Mouse (Mus musculus) CD4-positive helper T cell, adult 2 months (primary cell): ENCODE measurements at regions not wholly inside any gene's neighbourhood (a gene's known extent, or its start where the extent isn't known, plus 50 kb on each side); places are given as distances from the start of the nearest gene placed in this dataset.
"Not testable (repeated sequence)": the region's sequence is repeated elsewhere in the genome, so short reads cannot be mapped to it uniquely, and the experiment has no call there.

Experiments used
- DNase-seq: peaks from one replicate; pipeline ENCODE4 v3.0.0-alpha.2; 2012; ENCODE audit warnings: low read depth, missing footprints, low spot score

- DNase-seq = no peak
Measured at GRCm38 (mm10) chr8:37237306-37237705, 243.9 kb downstream of the AI429214 start.

DNA sequence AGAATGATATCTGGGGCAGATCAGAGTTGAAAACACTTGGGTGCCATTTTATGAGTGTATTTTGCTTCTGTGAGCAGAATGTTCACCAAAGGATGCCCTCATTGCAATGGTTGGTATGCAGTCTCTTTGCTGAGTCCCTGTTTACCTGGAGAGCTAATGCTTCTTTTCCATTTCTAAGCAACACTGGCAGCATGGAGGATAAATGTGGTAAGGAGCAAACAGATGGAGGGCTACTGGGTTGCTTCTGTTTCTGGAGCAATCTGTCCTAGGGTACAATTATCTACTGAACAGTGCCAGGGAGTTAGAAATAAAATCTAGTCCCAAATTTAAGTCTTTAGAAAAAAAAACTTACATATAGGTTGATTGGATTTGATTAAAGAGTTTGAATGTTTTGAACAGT lies 245.9 kb downstream of the AI429214 start:
- no peak for DNase-seq

GRCm38 (mm10) chr8:37251234-37251633 lies 257.8 kb downstream of the AI429214 start:
- DNase-seq = not testable (repeated sequence)

DNA sequence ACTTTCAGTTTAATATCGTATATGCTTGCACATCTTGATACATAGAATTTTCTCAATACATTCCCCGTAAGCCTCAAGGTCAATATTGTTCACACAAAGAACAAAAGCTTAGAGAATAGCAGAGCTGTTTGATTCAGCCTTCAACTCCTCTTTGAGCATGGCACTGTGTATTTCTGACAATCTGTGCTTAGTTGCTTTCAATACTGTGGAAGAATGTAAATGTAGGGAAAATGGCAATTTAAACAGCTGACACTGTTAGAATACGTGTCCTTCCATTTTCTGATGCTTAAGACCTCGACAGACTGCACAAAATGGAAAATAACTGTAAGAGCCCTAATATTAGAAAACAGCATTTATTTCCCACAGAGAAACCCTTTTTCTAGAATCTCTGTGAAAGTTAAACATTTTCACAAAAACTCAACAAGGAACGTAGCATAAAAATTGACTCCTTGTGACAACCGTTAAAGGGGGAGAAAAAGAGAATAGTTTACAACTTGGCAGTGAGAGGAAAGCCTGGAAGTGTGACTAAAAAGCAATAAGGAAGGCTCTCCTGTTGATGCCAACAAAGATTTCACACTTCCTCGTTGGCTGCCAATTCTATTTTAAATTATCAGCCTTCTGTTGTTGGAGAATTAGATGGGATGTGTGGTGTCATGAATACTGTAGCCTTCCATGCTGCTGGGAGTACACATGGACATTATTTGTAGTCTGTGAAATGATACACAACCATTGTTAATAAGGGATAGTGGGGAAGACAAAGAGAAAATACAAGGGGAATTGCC lies 297.9 kb downstream of the AI429214 start:
- no peak for DNase-seq
